Mouse (Mus musculus) bone marrow, adult 2 months (tissue): ENCODE results near the gene Plekhg2.

Experiments
- CTCF ChIP-seq: fragments of 200-500 bp; IDR thresholded peaks from 2 replicates; pipeline ENCODE4 v1.5.1; 2011; ENCODE audit warnings: low read length, control low read depth; ENCODE audit not compliant: control insufficient read depth, insufficient read depth
- POLR2A ChIP-seq: fragments of 200-500 bp; IDR thresholded peaks from 2 replicates; pipeline ENCODE4 v1.6.1; 2011; ENCODE audit warnings: low read depth, mild to moderate bottlenecking, control low read depth, low read length, borderline replicate concordance; ENCODE audit not compliant: control insufficient read depth

DNA sequence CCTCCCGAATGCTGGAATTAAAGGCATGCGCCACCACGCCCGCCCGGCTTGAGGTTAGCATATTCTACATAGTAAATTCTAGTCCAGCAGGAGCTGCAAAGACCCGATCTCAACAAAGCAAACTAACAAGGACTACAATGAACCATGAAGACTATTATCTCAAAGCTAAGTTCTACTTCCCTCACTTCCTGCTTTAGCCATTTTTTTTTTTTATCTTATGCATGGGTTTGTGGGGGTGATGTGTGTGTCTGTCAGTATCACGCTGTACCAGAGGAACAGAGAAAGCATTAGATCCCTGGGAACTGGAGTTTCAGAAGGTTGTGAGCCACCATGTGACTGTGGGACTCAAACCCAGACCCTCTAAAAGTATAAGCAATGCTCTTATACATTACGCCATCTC, 47.1 kb downstream of the Plekhg2 start:
- TF ChIP-seq CTCF (no peak), POLR2A (no peak)
